Mouse (Mus musculus): Measurements from ENCODE around the gene Lrmda. TPM values are rescaled to one million over a fixed set of nuclear protein-coding genes. Genes with fewer than 3 reads are reported as not detected.

The Lrmda gene
- 0.08 and 0.21 TPM in 2 replicates for polyA plus RNA-seq (2012; rRNA removed)

GRCm38 (mm10) chr14:22019252-22019948 lies at the start of gene Lrmda:
TSS of gene Lrmda (plus strand) at chr14:22019712.

GRCm38 (mm10) chr14:21989291-21989913 lies 30.1 kb upstream of the Lrmda start, which contains the start of gene Zfp503:
TSS of gene Zfp503 (minus strand) at chr14:21989601.

Other genes starting within 250 kb of the Lrmda start
- 72.0 and 92.5 TPM in 2 replicates for gene Vdac2, start 194.5 kb upstream of the Lrmda start, polyA plus RNA-seq (2012; rRNA removed)
- gene Comtd1, start 170.7 kb upstream of the Lrmda start, polyA plus RNA-seq (2012; rRNA removed), result 13.6 and 13.9 TPM in 2 replicates
- 0.71 and 0.80 TPM in 2 replicates for gene Zfp503, start 30.1 kb upstream of the Lrmda start, polyA plus RNA-seq (2012; rRNA removed)

Data from liver, embryonic 14 days (tissue).